Mouse (Mus musculus) bone marrow, adult 2 months (tissue): ENCODE results near the gene Cpa2. TPM values are rescaled to one million over a fixed set of nuclear protein-coding genes. Genes with fewer than 3 reads are reported as not detected.

Source experiments
- H3K27ac ChIP-seq: fragments of 200-500 bp; 2 replicates; pipeline ENCODE4 v1.5.1; 2012; ENCODE audit warnings: low read depth, mild to moderate bottlenecking, control low read depth, inconsistent platforms, low read length; ENCODE audit not compliant: control insufficient read depth, poor library complexity, insufficient read depth
- H3K4me1 ChIP-seq: fragments of 200-500 bp; 2 replicates; pipeline ENCODE4 v1.6.1; 2011; ENCODE audit warnings: low read length; ENCODE audit not compliant: control insufficient read depth, insufficient read depth
- H3K4me3 ChIP-seq: fragments of 200-500 bp; replicated peaks from 2 replicates; pipeline ENCODE3; 2011; ENCODE audit warnings: mild to moderate bottlenecking, low read depth, low read length, control low read depth; ENCODE audit not compliant: control insufficient read depth
- CTCF ChIP-seq: fragments of 200-500 bp; IDR thresholded peaks from 2 replicates; pipeline ENCODE4 v1.5.1; 2011; ENCODE audit warnings: low read length, control low read depth; ENCODE audit not compliant: control insufficient read depth, insufficient read depth
- POLR2A ChIP-seq: fragments of 200-500 bp; IDR thresholded peaks from 2 replicates; pipeline ENCODE4 v1.6.1; 2011; ENCODE audit warnings: low read depth, mild to moderate bottlenecking, control low read depth, low read length, borderline replicate concordance; ENCODE audit not compliant: control insufficient read depth
- WGBS: fragments of 180-500 bp; shearing (Covaris S2); methylation state at CpG from one replicate; pipeline ENCODE4 v1.1.7; 2018; 5-methylcytosine and 5-hydroxymethylcytosine counted together
- polyA plus RNA-seq: library from polyadenylated mRNA; stranded (reverse); fragments of >200 nt; gene quantifications from 2 replicates; pipeline ENCODE4 v1.2.4, GENCODE M21; 2011; ENCODE audit warnings: low replicate concordance; ENCODE audit not compliant: missing spikeins, insufficient read depth, insufficient read length

Cpa2 gene
- polyA plus RNA-seq, 1 experiment = not detected

GRCm38 (mm10) chr6:30564051-30564450 is 22.7 kb downstream of the Cpa2 start:
- H3K4me1 ChIP-seq = no peaks in the 10 kb centered on the region
- WGBS = 87% methylated on average over 6 of the region's 6 CpGs
- TF ChIP-seq POLR2A = no peak
- TF ChIP-seq CTCF = no peak
- H3K27ac ChIP-seq = no peak overlapping the region
- H3K4me3 ChIP-seq = no peak overlapping the region

- H3K4me1 ChIP-seq = no peaks in the 10 kb centered on the region
- H3K27ac ChIP-seq = no peak within 1 kb of the TSS
- TF ChIP-seq POLR2A (no peak), CTCF (no peak)
- H3K4me3 ChIP-seq = no peak within 1 kb of the TSS
- 77% methylated on average over 5 of the region's 5 CpGs for WGBS
Observed at GRCm38 (mm10) chr6:30568069-30568468, 26.7 kb downstream of the Cpa2 start, which contains the start of gene Cpa4. TSS of gene Cpa4 (plus strand) at chr6:30568369.

- H3K27ac ChIP-seq = no peak overlapping the region
- H3K4me1 ChIP-seq = no peaks in the 10 kb centered on the region
- TF ChIP-seq CTCF (no peak), POLR2A (no peak)
- no peak overlapping the region for H3K4me3 ChIP-seq
- WGBS = 88% methylated on average over 10 of the region's 10 CpGs
Observed at GRCm38 (mm10) chr6:30569331-30569730, 27.9 kb downstream of the Cpa2 start.

- no peak overlapping the region for H3K27ac ChIP-seq
- H3K4me1 ChIP-seq = no peaks in the 10 kb centered on the region
- WGBS = 88% methylated on average over 5 of the region's 5 CpGs
- no peak overlapping the region for H3K4me3 ChIP-seq
- no peak for TF ChIP-seq CTCF
- no peak for TF ChIP-seq POLR2A
Observed at GRCm38 (mm10) chr6:30570012-30570411, 28.6 kb downstream of the Cpa2 start.

- WGBS = 80% methylated on average over 20 of the region's 20 CpGs
- Histone ChIP-seq H3K4me1 (no peaks in the 10 kb centered on the region), H3K27ac (no peak overlapping the region), H3K4me3 (no peak overlapping the region)
- TF ChIP-seq CTCF (no peak), POLR2A (no peak)
Observed at GRCm38 (mm10) chr6:30572456-30573311, 31.3 kb downstream of the Cpa2 start.

- Histone ChIP-seq H3K4me3 (no peak overlapping the region), H3K4me1 (no peaks in the 10 kb centered on the region), H3K27ac (no peak overlapping the region)
- TF ChIP-seq CTCF = no peak
- no peak for TF ChIP-seq POLR2A
- 80% methylated on average over 5 of the region's 5 CpGs for WGBS
Observed at GRCm38 (mm10) chr6:30573380-30573779, 32.0 kb downstream of the Cpa2 start.

- Histone ChIP-seq H3K4me3 (no peak overlapping the region), H3K4me1 (no peaks in the 10 kb centered on the region), H3K27ac (no peak overlapping the region)
- 86% methylated on average over 1 of the region's 1 CpGs for WGBS
- TF ChIP-seq CTCF = no peak
- TF ChIP-seq POLR2A = no peak
Observed at GRCm38 (mm10) chr6:30574945-30575344, 33.6 kb downstream of the Cpa2 start.

GRCm38 (mm10) chr6:30576477-30577203 is 35.3 kb downstream of the Cpa2 start:
- no peak overlapping the region for H3K27ac ChIP-seq
- WGBS = 82% methylated on average over 17 of the region's 17 CpGs
- TF ChIP-seq POLR2A (no peak), CTCF (no peak)

More at GRCm38 (mm10) chr6:30576477-30577203, 35.3 kb downstream of the Cpa2 start:
- no peaks in the 10 kb centered on the region for H3K4me1 ChIP-seq
- H3K4me3 ChIP-seq = no peak overlapping the region
